Mouse (Mus musculus) heart, postnatal 25 days (tissue): ENCODE data around the gene Cdhr4. TPM values are rescaled to one million over a fixed set of nuclear protein-coding genes. Genes with fewer than 3 reads are reported as not detected.

Experiments
- total RNA-seq, 2 experiments: library from RNA; stranded (reverse); gene quantifications; 2 replicates each; pipeline ENCODE4 v1.2.3; 2021

Cdhr4 gene
- total RNA-seq, 2 experiments from 2014 or later: 0.87 to 1.0 TPM

Other genes starting within 250 kb of the Cdhr4 start
- gene Rbm5, start 221.5 kb upstream of the Cdhr4 start, total RNA-seq: 10 to 100 TPM; 48.0 to 62.7 TPM
- 10 to 100 TPM; 29.9 to 30.3 TPM for gene Rbm6, start 119.3 kb upstream of the Cdhr4 start, total RNA-seq
- 10 to 100 TPM; 10.8 to 11.2 TPM for gene Mon1a, start 104.3 kb upstream of the Cdhr4 start, total RNA-seq
- 1 to 10 TPM; 2.4 to 3.4 TPM for gene Mst1r, start 85.6 kb upstream of the Cdhr4 start, total RNA-seq
- gene Actl11, start 64.0 kb upstream of the Cdhr4 start, total RNA-seq: not detected
- gene Camkv, start 56.8 kb upstream of the Cdhr4 start, total RNA-seq: not detected
- under 1 TPM; 0.59 to 0.73 TPM for gene Traip, start 42.4 kb upstream of the Cdhr4 start, total RNA-seq
- 10 to 100 TPM; 12.0 to 14.9 TPM for gene Uba7, start 17.0 kb upstream of the Cdhr4 start, total RNA-seq
- under 1 TPM in 1 of 2 experiments, not detected in 1; 0.60 TPM for gene Gm20661, start 9.4 kb upstream of the Cdhr4 start, total RNA-seq
- gene Inka1, start 6.6 kb upstream of the Cdhr4 start, total RNA-seq: 10 to 100 TPM in 1 of 2 experiments, 1 to 10 TPM in 1; 9.9 to 11.1 TPM
- 1 to 10 TPM; 1.1 to 1.4 TPM for gene Gm20662, start 3.9 kb downstream of the Cdhr4 start, total RNA-seq
- gene Ip6k1, start 10.0 kb downstream of the Cdhr4 start, total RNA-seq: 10 to 100 TPM; 44.8 TPM
- 10 to 100 TPM in 1 of 2 experiments, 1 to 10 TPM in 1; 9.4 to 10.7 TPM for gene Gmppb, start 56.7 kb downstream of the Cdhr4 start, total RNA-seq
- gene Amigo3, start 60.7 kb downstream of the Cdhr4 start, total RNA-seq: 1 to 10 TPM; 1.8 TPM
- gene Mst1, start 87.9 kb downstream of the Cdhr4 start, total RNA-seq: not detected
- gene Rnf123, start 90.8 kb downstream of the Cdhr4 start, total RNA-seq: 100 to 1,000 TPM in 1 of 2 experiments, 10 to 100 TPM in 1; 90.1 to 112 TPM
- 10 to 100 TPM; 43.1 to 45.4 TPM for gene Apeh, start 102.1 kb downstream of the Cdhr4 start, total RNA-seq
- under 1 TPM; 0.03 TPM for gene Bsn, start 197.9 kb downstream of the Cdhr4 start, total RNA-seq